Mouse (Mus musculus) cerebellum, postnatal 36 days (tissue): ENCODE data around the gene Rrp1.
"Not testable (repeated sequence)": the region's sequence is repeated elsewhere in the genome, so short reads cannot be mapped to it uniquely, and the experiment has no call there.

ENCODE experiments used
- DNase-seq, 2 experiments: peaks; one replicate each; pipeline ENCODE4 v3.0.0; 2021 to 2022; ENCODE audit warnings: mixed read lengths in 2 of 2

The Rrp1 gene

DNA sequence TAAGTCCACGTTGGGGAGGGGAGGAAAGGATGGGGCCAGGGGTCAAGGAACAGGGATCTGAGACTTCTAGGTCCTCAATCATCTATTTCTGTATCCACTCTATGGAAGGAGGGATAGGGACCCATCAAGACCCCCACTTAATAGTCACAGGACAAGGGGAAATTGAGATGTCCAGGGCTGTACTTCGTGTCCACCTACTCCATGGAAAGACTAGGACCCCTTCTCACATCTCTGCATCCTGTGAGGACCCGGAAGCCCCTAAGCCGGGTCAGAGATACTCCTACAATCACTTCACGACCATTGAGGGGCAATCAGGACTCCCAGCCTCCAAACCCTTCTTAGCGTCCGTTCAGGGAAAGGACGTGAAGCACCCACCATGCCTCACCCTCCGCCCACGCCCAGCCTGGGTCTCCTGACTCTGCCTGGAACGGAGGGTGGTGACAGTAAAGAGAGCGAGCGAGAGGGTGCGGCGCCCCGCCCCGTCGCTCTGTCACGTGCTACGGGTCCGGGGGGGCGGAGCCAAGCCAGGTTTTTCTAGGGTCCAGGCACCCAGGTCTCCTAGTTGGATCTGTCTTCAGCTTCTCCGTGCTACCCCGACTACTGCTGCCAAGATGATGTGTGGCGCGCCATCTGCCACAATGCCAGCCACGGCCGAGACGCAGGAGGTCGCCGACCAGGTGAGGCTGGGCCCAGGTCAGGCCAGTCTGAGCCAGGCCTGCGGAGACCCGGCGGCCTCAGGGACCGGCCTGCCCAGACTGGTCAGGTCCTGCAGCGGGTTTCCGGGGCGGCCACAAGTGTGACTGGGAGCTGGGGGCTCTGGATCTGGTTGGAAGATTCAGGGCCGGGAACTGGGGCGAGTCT, 12.6 kb upstream of the Rrp1 start, which contains the start of gene Cstb:
Gene Cstb (plus strand): TSS at position 489 of the 861 bp plus-strand sequence.
- DNase-seq, result peak; percentile 84 to 88

DNA sequence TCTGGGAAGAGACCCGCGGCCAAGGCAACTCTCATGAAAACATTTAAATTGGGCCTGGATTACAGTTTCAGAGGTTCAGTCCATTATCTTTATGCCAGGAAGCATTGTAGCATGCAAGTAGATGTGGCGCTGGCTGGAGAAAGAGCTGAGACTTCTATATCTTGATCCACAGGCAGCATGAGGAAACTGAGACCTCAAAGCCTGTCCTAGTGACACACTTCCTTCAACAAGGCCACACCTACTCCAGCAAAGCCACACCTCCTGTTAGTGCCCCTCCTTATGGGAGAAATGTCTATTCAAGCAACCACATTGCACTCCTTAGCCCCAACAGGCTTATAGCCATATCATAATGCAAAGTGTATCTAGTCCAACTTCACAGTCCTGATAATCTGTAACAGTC, 9.8 kb upstream of the Rrp1 start:
- DNase-seq, result no peak

- no peak for DNase-seq
These were observed 8.1 kb upstream of the Rrp1 start for GRCm38 (mm10) chr10:78420929-78421328.

DNA sequence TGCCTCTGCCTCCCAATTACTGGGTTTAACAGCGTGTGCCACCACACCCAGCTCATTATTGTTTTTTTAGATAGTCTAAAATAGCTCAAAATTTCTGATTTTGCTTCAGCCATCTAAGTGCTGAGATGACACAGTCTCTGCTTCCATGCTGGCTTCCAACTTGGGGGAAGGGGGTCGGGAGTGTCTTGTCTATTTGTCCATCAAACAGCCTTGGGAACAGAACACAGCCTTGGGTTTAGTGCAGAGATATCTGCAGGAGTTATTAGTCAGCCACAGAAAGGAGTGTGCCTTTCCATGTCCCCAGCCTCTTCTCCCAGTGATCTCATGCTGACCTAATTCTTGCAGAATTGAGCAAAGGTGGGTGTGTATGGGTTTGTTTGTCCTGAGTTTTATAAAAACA, 5.9 kb upstream of the Rrp1 start:
- DNase-seq, result no peak

DNA sequence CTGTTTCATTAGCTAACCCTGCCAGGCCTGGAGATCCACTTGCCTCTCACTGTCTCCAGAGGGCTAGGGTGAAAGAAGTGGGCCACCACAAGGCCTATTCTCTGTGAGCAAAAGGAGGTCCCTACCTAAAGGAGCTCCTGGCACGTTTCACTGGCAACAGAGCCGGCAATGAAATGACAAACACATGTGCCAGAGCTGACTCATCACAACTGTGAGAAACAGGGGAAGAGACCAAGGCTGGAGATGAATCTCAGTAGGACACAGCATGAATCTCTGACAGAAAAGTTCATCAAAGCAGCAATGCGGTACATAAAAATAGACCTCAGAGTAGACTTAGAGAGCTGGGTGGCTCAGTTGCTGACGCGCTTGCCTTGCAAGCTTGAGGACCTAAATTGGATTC, 5.0 kb upstream of the Rrp1 start:
- DNase-seq, result peak in 1 of 2 experiments; percentile 30

DNA sequence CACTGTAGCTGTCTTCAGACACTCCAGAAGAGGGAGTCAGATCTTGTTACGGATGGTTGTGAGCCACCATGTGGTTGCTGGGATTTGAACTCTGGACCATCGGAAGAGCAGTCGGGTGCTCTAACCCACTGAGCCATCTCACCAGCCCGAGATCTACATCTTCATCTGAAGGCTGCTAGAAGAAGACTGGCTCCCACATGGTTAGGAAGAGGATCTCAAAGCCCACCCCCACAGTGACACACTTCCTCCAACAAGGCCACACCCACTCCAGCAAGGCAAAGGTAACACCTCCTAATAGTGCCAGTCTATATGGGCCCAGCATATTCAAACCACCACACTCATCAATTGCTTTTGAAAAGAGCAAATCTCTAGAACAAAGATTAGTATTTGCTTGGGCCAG, 2.1 kb upstream of the Rrp1 start:
- DNase-seq, result not testable (repeated sequence)

GRCm38 (mm10) chr10:78413152-78413520, 293 bp upstream of the Rrp1 start:
- no peak for DNase-seq

DNA sequence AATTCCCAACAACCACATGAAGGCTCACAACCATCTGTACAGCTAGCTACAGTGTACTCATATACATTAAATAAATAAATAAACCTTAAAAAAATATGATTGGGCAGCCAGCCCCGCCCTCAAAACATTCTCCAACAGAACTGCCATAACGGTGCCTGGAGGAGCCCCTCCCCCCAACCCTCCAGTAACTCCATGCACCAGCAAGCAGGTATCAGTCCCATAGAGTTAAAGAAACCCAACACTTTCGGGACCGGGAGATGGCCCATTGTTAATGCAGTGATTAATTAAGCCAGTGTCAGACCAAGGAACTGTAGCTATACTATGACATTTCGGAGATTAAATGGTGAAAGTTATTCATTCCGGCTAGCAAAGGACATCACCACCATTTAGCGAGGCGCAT, 992 bp downstream of the Rrp1 start:
- DNase-seq, result peak in 1 of 2 experiments; percentile 43

- peak; percentile 45 to 59 for DNase-seq
These were observed 3.6 kb downstream of the Rrp1 start for GRCm38 (mm10) chr10:78409035-78409788.

GRCm38 (mm10) chr10:78407132-78407531, 5.7 kb downstream of the Rrp1 start:
- DNase-seq, result no peak

GRCm38 (mm10) chr10:78406152-78406551, 6.7 kb downstream of the Rrp1 start:
- DNase-seq, result no peak

DNA sequence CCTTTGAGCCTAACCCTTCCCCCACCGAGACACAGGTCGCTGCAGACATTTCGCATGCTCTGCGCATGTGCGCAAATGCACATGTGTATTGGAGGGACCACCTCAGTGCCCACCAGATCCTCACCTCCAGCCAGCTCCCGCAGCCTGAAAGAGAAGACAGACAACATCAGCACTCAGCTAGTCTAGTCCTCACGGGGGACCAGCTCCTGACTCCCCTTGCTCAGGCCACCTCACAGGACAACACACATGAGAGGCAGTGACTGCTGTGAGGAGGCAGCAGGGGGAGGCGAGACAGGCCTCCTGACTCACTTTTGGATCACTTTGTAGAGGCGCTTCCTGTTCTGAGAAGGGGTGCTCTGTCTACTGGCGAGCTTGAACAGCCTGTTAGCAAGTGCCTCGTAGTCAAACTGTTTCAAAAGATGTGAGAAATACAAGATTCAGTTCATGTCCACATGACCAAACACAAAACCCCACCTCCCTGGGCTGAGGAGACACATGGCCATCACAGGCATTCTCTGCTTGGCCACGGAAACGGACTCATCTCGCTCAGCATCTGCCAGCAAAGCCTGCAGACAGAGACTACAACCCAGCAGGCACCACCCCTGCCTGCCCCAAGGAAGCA, 10.4 kb downstream of the Rrp1 start:
- no peak for DNase-seq

DNA sequence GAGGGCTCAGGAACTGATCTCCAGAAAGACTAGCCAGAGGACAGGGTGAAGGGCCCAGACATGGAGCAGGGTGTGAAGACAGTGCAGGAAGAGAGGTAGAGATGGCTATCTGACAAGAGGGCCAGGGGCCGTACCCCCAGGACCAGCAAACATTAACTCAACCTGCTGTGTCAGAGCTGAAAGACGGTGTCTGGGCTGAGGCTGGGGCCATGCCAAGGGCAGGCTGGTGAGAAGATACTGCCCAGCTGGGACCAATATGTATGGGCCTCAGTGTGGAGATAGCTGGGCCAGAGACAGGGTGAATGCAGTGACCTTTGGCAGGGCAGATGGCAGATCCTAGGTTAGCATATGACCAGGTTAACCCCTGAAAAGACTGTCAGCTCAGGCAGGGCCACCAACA, 11.7 kb downstream of the Rrp1 start:
- no peak for DNase-seq

- no peak for DNase-seq
These were observed 13.7 kb downstream of the Rrp1 start for GRCm38 (mm10) chr10:78399090-78399657.

DNA sequence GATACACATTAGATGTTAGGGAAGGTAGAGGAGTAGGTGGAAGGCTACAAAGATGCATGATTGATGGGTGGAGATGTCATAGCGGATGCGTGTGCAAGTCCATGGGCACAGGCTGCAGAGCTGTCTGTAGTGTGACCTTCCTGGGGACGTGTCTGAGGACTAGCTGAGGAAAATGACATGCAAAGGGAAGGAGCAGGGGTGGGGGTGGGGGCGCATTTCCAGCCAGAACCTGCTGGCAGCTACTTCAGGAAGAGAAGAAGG, 16.3 kb downstream of the Rrp1 start:
- no peak for DNase-seq

GRCm38 (mm10) chr10:78395819-78396624, 16.8 kb downstream of the Rrp1 start:
- peak; percentile 96 to 98 for DNase-seq

GRCm38 (mm10) chr10:78395377-78395776, 17.5 kb downstream of the Rrp1 start:
- DNase-seq, result no peak

- peak; percentile 87 to 90 for DNase-seq
These were observed 20.8 kb downstream of the Rrp1 start for GRCm38 (mm10) chr10:78392072-78392471.

DNA sequence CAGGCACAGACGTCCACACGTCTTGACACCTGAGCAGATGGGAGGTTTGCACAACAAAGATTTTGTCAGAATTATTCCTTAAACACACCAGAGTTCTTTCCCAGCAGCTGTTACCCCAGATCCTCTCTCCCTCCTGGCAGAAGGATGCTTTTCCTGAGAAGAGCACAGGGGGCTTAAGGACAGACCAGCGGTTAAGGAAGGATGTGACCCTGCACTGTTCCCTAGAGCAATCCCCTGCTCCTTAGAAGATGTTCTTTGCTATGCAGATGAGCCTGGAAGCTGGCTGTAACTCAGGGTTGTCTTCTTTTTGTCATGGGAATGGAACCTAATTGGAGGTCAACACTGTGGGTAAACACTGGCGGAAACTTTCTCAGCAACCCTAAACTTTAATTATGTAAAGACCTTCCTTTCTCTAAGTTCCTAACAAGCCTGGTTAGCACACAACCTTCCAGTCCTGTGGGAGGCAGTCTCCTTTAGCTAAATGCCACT, 21.8 kb downstream of the Rrp1 start:
- DNase-seq, result no peak

- DNase-seq, result peak in 1 of 2 experiments; percentile 34
These were observed 24.4 kb downstream of the Rrp1 start for GRCm38 (mm10) chr10:78388216-78388980.

GRCm38 (mm10) chr10:78385520-78385919, 27.3 kb downstream of the Rrp1 start:
- no peak for DNase-seq

GRCm38 (mm10) chr10:78383567-78383966, 29.3 kb downstream of the Rrp1 start:
- no peak for DNase-seq
